Mouse (Mus musculus) G1E (cell line): Measurements from ENCODE around the gene Acaa1b. TPM values are rescaled to one million over a fixed set of nuclear protein-coding genes. Genes with fewer than 3 reads are reported as not detected.

Experiments
- ATAC-seq: 2 replicates; pipeline ENCODE4 v1.8.0; 2016; ENCODE audit warnings: mild to moderate bottlenecking; ENCODE audit not compliant: insufficient number of reproducible peaks, poor library complexity, low FRiP score, severe bottlenecking; ENCODE audit errors: extremely low read depth
- DNase-seq: peaks from one replicate; pipeline ENCODE4 v3.0.0; 2012; ENCODE audit warnings: low spot score
- H3K27me3 ChIP-seq: 2 replicates; pipeline ENCODE4 v1.6.1; 2012; ENCODE audit warnings: mild to moderate bottlenecking, low read length, inconsistent platforms; ENCODE audit not compliant: insufficient read depth
- H3K36me3 ChIP-seq: replicated peaks from 2 replicates; pipeline ENCODE3; 2012; ENCODE audit warnings: mild to moderate bottlenecking, inconsistent platforms
- H3K4me1 ChIP-seq: 2 replicates; pipeline ENCODE4 v1.6.1; 2012; ENCODE audit warnings: low read depth, low read length, inconsistent platforms, mixed read lengths; ENCODE audit not compliant: insufficient read depth
- H3K4me3 ChIP-seq: 2 replicates; pipeline ENCODE4 v1.5.1; 2012; ENCODE audit warnings: low read depth, mild to moderate bottlenecking, inconsistent platforms, low read length, moderate library complexity, mixed read lengths
- H3K9me3 ChIP-seq: replicated peaks from 2 replicates; pipeline ENCODE4 v1.6.1; 2012; ENCODE audit warnings: inconsistent platforms
- CTCF ChIP-seq: IDR thresholded peaks from 2 replicates; pipeline ENCODE4 v1.5.1; 2012; ENCODE audit warnings: low read depth, low read length, inconsistent platforms, mixed read lengths
- GATA1 ChIP-seq: IDR thresholded peaks from 2 replicates; pipeline ENCODE4 v1.6.1; 2012; ENCODE audit warnings: borderline replicate concordance, low read length, inconsistent platforms, mixed read lengths
- GATA2 ChIP-seq: IDR thresholded peaks from 2 replicates; pipeline ENCODE4 v1.6.1; 2012; ENCODE audit warnings: low read depth, low read length, inconsistent platforms, borderline replicate concordance
- POLR2AphosphoS5 ChIP-seq: IDR thresholded peaks from 2 replicates; pipeline ENCODE4 v1.6.1; 2012; ENCODE audit warnings: low read depth, low read length, inconsistent platforms; ENCODE audit not compliant: insufficient replicate concordance
- TAL1 ChIP-seq: conservative IDR thresholded peaks from 2 replicates; pipeline ENCODE4 v1.6.1; 2012; ENCODE audit warnings: low read depth, low read length, inconsistent platforms, mixed read lengths
- polyA plus RNA-seq: library from polyadenylated mRNA; stranded (reverse); fragments of >175 nt; gene quantifications from 2 replicates; pipeline ENCODE4 v1.2.3, GENCODE M21; 2012
- total RNA-seq, 2 experiments: library from RNA; stranded (forward) in 1 of 2; stranded (reverse) in 1 of 2; fragments of 200-1000 nt in 1 of 2; fragments of >200 nt in 1 of 2; fragmentation: Nextera tagmentation in 1 of 2; gene quantifications; 2 replicates each; pipeline ENCODE4 v1.2.3; 2014 to 2017

The Acaa1b gene
- total and polyA plus RNA-seq, 3 experiments: not detected

GRCm38 (mm10) chr9:119138836-119139235, 18.1 kb downstream of the Acaa1b start:
- no peaks in the 10 kb centered on the region; the same call in 1 of the 2 replicates for H3K4me1 ChIP-seq
- DNase-seq: no peak
- no peaks in the 10 kb centered on the region; the same call in 1 of the 2 replicates for H3K27me3 ChIP-seq
- ATAC-seq: no peak
- no peaks in the 10 kb centered on the region for H3K36me3 ChIP-seq
- TF ChIP-seq GATA1: no peak
- peaks cover 96% of the 10 kb centered on the region for H3K9me3 ChIP-seq
- H3K4me3 ChIP-seq: no peak overlapping the region

- DNase-seq (no peak), ATAC-seq (no peak)
- TF ChIP-seq GATA2: no peak
- TF ChIP-seq POLR2AphosphoS5: no peak
- TF ChIP-seq TAL1: no peak
- TF ChIP-seq CTCF: no peak
- TF ChIP-seq GATA1: no peak
- H3K4me3 ChIP-seq: no peak overlapping the region
- H3K36me3 ChIP-seq: no peaks in the 10 kb centered on the region
- H3K9me3 ChIP-seq: peaks cover 89% of the 10 kb centered on the region
- H3K27me3 ChIP-seq: no peaks in the 10 kb centered on the region
- H3K4me1 ChIP-seq: no peaks in the 10 kb centered on the region
These were observed 26.2 kb downstream of the Acaa1b start for GRCm38 (mm10) chr9:119130692-119131091.

GRCm38 (mm10) chr9:119128436-119129181, 28.3 kb downstream of the Acaa1b start:
- no peak for DNase-seq
- H3K9me3 ChIP-seq: peaks cover 91% of the 10 kb centered on the region
- no peaks in the 10 kb centered on the region for H3K27me3 ChIP-seq
- H3K36me3 ChIP-seq: no peaks in the 10 kb centered on the region
- H3K4me1 ChIP-seq: no peaks in the 10 kb centered on the region
- TF ChIP-seq POLR2AphosphoS5: no peak
- no peak for TF ChIP-seq GATA2
- TF ChIP-seq TAL1: no peak
- TF ChIP-seq CTCF: no peak
- TF ChIP-seq GATA1: no peak
- H3K4me3 ChIP-seq: no peak overlapping the region
- no peak for ATAC-seq

DNA sequence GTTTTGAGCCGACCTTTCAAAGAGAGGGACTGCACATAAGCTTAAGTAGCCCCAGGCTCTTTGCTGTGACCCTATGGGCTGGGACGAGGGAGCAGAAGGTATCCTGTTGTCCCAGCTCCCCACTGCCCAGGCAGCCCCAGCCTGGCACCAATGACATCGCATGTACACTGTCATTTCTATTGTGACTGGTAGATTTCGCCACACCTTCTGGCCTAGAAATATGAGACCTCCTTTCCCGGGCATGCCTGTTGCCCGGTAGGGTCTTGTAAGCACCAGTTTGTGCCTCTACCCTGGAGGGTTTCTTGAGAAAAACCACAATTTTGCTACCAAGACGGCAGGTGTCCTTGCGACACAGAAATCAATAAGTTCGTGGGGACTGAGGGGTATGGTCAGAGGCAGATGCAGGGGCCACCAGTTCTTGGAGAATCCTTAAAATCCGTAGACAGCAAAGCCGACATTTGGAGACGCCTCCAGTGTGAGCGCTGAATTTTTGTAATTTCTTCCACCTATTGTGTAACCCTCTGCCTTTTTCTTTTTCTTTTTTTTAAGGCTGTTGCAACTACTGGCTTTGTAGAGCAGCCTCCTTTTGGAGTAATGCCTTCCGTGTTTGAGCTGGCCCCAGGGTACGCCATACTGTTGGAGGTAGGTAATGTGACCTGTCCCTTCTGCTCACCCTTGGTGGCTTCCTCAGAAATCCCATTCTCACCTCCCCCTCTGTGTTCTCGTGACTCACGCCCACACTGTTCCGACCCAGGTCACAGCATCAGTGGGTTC, 34.1 kb downstream of the Acaa1b start:
- Histone ChIP-seq H3K9me3 (peaks cover 95% of the 10 kb centered on the region), H3K4me3 (no peak overlapping the region), H3K36me3 (no peaks in the 10 kb centered on the region), H3K27me3 (peaks cover 2% of the 10 kb centered on the region; the same call in 1 of the 2 replicates), H3K4me1 (no peaks in the 10 kb centered on the region)
- no peak for DNase-seq
- no peak for ATAC-seq
- TF ChIP-seq CTCF (no peak), GATA2 (no peak), POLR2AphosphoS5 (no peak), GATA1 (no peak), TAL1 (no peak)

GRCm38 (mm10) chr9:119120168-119120560, 36.7 kb downstream of the Acaa1b start:
- Histone ChIP-seq H3K27me3 (peaks cover 2% of the 10 kb centered on the region; the same call in 1 of the 2 replicates), H3K9me3 (peaks cover 92% of the 10 kb centered on the region), H3K4me1 (no peaks in the 10 kb centered on the region), H3K36me3 (no peaks in the 10 kb centered on the region), H3K4me3 (no peak overlapping the region)
- ATAC-seq (no peak), DNase-seq (no peak)
- no peak for TF ChIP-seq GATA2
- TF ChIP-seq POLR2AphosphoS5: no peak
- TF ChIP-seq GATA1: no peak
- no peak for TF ChIP-seq TAL1
- TF ChIP-seq CTCF: no peak

DNA sequence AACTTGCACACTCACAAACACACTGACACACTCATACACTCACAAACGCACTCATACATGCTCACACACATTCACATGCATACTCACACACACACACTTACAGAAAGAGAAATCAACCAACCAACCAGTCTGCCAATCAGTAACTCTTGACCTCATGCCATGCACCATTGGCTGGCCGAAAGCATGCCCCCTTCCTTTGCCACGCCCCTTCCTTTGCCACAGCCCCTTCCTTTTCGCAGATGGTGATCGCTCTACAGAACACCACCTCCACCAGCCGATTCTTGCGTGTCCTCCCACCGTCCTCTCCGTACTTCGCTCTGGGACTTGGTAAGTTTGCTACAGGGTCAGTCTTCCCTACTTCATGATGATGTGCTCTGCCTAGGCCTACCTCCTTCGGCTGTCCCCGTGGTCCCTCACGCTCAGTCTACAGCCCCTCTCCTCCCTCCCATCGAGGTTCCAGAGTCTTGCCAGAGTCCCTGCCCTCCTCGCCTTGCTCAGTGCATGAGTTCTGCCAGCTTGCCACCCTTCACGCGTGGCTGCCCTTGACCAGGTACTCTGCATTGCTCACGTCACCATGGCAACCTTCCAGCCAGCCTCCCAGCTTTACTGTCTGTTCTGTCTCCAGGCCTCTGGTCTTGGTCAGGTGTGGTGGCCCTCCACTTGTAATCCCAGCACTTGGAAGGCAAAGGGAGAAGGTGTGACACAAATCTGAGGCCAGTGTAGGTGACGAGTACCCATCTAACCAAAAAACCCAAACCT, 37.3 kb downstream of the Acaa1b start:
- peak overlapping the region; percentile 6; the same call in 1 of the 2 replicates for H3K4me3 ChIP-seq
- DNase-seq (no peak), ATAC-seq (no peak)

More for the DNA sequence above, 37.3 kb downstream of the Acaa1b start:
- peaks cover 2% of the 10 kb centered on the region; the same call in 1 of the 2 replicates for H3K27me3 ChIP-seq
- no peak for TF ChIP-seq TAL1
- TF ChIP-seq GATA2: no peak
- no peak for TF ChIP-seq POLR2AphosphoS5
- TF ChIP-seq CTCF: no peak
- no peak for TF ChIP-seq GATA1
- no peaks in the 10 kb centered on the region for H3K36me3 ChIP-seq
- H3K4me1 ChIP-seq: no peaks in the 10 kb centered on the region
- peaks cover 93% of the 10 kb centered on the region for H3K9me3 ChIP-seq
